Comparison of ENCODE assay signal across 15 mouse cellular contexts in the genomic region with DNA sequence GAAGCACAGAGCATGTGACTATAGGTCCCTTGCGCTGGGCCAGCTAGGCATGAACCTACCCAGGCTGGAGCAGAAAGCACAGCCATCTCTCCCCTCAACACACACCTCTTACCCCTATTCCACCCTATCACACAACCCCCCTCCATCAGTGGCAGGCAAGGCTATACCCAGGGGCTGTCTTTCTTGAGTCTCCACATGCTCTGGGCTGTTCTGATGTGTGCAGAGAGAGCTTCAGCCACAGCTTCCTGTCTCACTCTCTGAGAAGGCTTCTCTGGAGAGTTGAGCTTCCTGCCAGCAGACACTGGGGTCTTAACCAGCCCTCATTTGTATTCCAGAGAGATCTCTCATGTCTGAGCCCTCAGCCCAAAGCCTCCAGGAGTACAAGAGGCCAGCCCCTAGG. TPM values are rescaled to one million over a fixed set of nuclear protein-coding genes. Genes with fewer than 3 reads are reported as not detected.
A peak's percentile ranks its signal among the peaks of the same experiment; 100 is the strongest.
DNase-seq lines count a peak whose midpoint lies in the region; ATAC-seq lines count a peak whose summit lies in the region.
"Had no signal": no experiment of that assay in that cellular context is flagged by ENCODE, and none has a peak within 500 bp of the region (broad histone marks: within the 10 kb centered on the region; RNA-seq: fewer than 3 reads in every experiment).

No protein-coding gene starts in this region.

- H3K27ac ChIP-seq in hindbrain, embryonic 10.5 days = peak overlapping the region; percentile 12; the same call in 1 of the 2 replicates
- no peak overlapping the region for H3K27ac ChIP-seq in hindbrain, embryonic 11.5 days (ENCODE audit: low read depth, low read length)
- no peak overlapping the region for H3K27ac ChIP-seq in limb, embryonic 10.5 days
- H3K27ac ChIP-seq: limb, embryonic 13.5 days; lung, embryonic 15.5 days had no signal

- H3K27me3 ChIP-seq in hindbrain, embryonic 10.5 days (ENCODE audit: insufficient read depth, poor library complexity, severe bottlenecking) = no peaks in the 10 kb centered on the region
- H3K27me3 ChIP-seq in hindbrain, embryonic 11.5 days (ENCODE audit: control insufficient read depth, insufficient read depth, low read length) = no peaks in the 10 kb centered on the region
- no peaks in the 10 kb centered on the region for H3K27me3 ChIP-seq in limb, embryonic 10.5 days (ENCODE audit: low read depth, poor library complexity, severe bottlenecking)
- H3K27me3 ChIP-seq: limb, embryonic 13.5 days; lung, embryonic 15.5 days had no signal

- H3K4me2 ChIP-seq in hindbrain, embryonic 11.5 days (replicated peaks; ENCODE audit: low read depth, low read length) = no peak overlapping the region
- H3K4me2 ChIP-seq: limb, embryonic 13.5 days; lung, embryonic 15.5 days had no signal

- no peak for DNase-seq in hindbrain, embryonic 10.5 days (ENCODE audit: low spot score)
- DNase-seq in hindbrain, embryonic 11.5 days (ENCODE audit: low spot score) = no peak
- peak; percentile 69 for DNase-seq in CD4-positive helper T cell, adult 2 months (ENCODE audit: low read depth, low spot score)
- DNase-seq in lung, postnatal 14 days = no peak
- DNase-seq in kidney, postnatal 14 days = no peak
- DNase-seq in limb, embryonic 10.5 days (ENCODE audit: low spot score) = no peak
- DNase-seq: cerebellum, adult 11-12 months; embryo, embryonic 11 days; gastrocnemius, postnatal 36 days; kidney, adult 9 months had no signal

- ATAC-seq in hindbrain, embryonic 11.5 days (ENCODE audit: low FRiP score) = no peak
- 0 out of 2 replicates have a peak, but pooled peaks have one; percentile 15 for ATAC-seq in granulocyte monocyte progenitor cell, adult 5-6 weeks (replicated peaks; ENCODE audit: poor library complexity, severe bottlenecking)
- peak; percentile 46; the same call in 1 of the 2 replicates for ATAC-seq in neutrophil, adult 5-6 weeks (ENCODE audit: extremely low read depth, insufficient number of reproducible peaks, low FRiP score, poor library complexity, severe bottlenecking)

- H3K4me3 ChIP-seq in hindbrain, embryonic 10.5 days = no peak overlapping the region
- H3K4me3 ChIP-seq in hindbrain, embryonic 11.5 days (ENCODE audit: low read depth, low read length) = no peak overlapping the region
- no peak overlapping the region for H3K4me3 ChIP-seq in limb, embryonic 10.5 days
- H3K4me3 ChIP-seq: limb, embryonic 13.5 days; lung, embryonic 15.5 days had no signal

- H3K9me3 ChIP-seq in hindbrain, embryonic 10.5 days = no peaks in the 10 kb centered on the region
- no peaks in the 10 kb centered on the region for H3K9me3 ChIP-seq in hindbrain, embryonic 11.5 days (ENCODE audit: control insufficient read depth, low read length)
- no peaks in the 10 kb centered on the region for H3K9me3 ChIP-seq in limb, embryonic 10.5 days (replicated peaks)
- H3K9me3 ChIP-seq: limb, embryonic 13.5 days; lung, embryonic 15.5 days had no signal

- 90% methylated on average over 1 of the region's 1 CpGs for WGBS in hindbrain, embryonic 10.5 days
- WGBS in hindbrain, embryonic 11.5 days = 100% methylated on average over 1 of the region's 1 CpGs
- WGBS in limb, embryonic 10.5 days = 95% methylated on average over 1 of the region's 1 CpGs

- peaks cover 38% of the 10 kb centered on the region for H3K4me1 ChIP-seq in hindbrain, embryonic 10.5 days (replicated peaks)
- H3K4me1 ChIP-seq in hindbrain, embryonic 11.5 days (replicated peaks; ENCODE audit: control insufficient read depth, insufficient read depth, low read length) = no peaks in the 10 kb centered on the region
- H3K4me1 ChIP-seq in limb, embryonic 10.5 days = peaks cover 15% of the 10 kb centered on the region
- H3K4me1 ChIP-seq: lung, embryonic 15.5 days had no signal

- H3K36me3 ChIP-seq in hindbrain, embryonic 10.5 days = peaks cover 5% of the 10 kb centered on the region; the same call in 1 of the 2 replicates
- H3K36me3 ChIP-seq in hindbrain, embryonic 11.5 days (ENCODE audit: control insufficient read depth, insufficient read depth, low read length) = no peaks in the 10 kb centered on the region
- H3K36me3 ChIP-seq in limb, embryonic 10.5 days = no peaks in the 10 kb centered on the region
- H3K36me3 ChIP-seq: limb, embryonic 13.5 days; lung, embryonic 15.5 days had no signal

- no peak overlapping the region for H3K9ac ChIP-seq in hindbrain, embryonic 11.5 days (ENCODE audit: low read depth, low read length)
- H3K9ac ChIP-seq: limb, embryonic 13.5 days; lung, embryonic 15.5 days had no signal

RNA-seq across cellular contexts. Expression of gene Chga, which starts 57.7 kb away (rescaled TPM):
- 15.6 and 30.1 TPM in 2 replicates for polyA plus RNA-seq in hindbrain, embryonic 10.5 days (2016; fragmentation: Nextera tagmentation; extraction: Ambion mirVana)
- polyA plus RNA-seq in hindbrain, embryonic 11.5 days (2014; fragmentation: Nextera tagmentation; extraction: Ambion mirVana) = 24.8 and 27.1 TPM in 2 replicates
- total RNA-seq in granulocyte monocyte progenitor cell, adult 5-6 weeks (2014; fragmentation: Nextera tagmentation) = not detected in 2 replicates
- total RNA-seq in granulocyte monocyte progenitor cell, adult 5-6 weeks (2017) = not detected in 2 replicates
- not detected in 2 replicates for total RNA-seq in neutrophil, adult 5-6 weeks (2017)
- 0.15 and 0.23 TPM in 2 replicates for polyA plus RNA-seq in limb, embryonic 10.5 days (2016; fragmentation: Nextera tagmentation; extraction: Ambion mirVana)
- total RNA-seq: gastrocnemius, postnatal 36 days had no signal
- polyA plus RNA-seq: heart, postnatal 0 days had no signal

Comparison
In these comparisons a context has a peak if more than half of its experiments do, and no peak if none do; other contexts are left out.
1. RNA of gene Chga, which starts 57.7 kb away (polyA plus RNA-seq): 15.6 to 30.1 TPM in hindbrain, embryonic 10.5 days and 24.8 to 27.1 TPM in hindbrain, embryonic 11.5 days; 0.15 to 0.23 TPM in limb, embryonic 10.5 days; every median in the first group is over 10 times any median in the second.